Mouse (Mus musculus): ENCODE results near the gene Grin3b. TPM values are rescaled to one million over a fixed set of nuclear protein-coding genes. Genes with fewer than 3 reads are reported as not detected.

The Grin3b gene
- polyA plus RNA-seq, 1 experiment from 2014 or later = 0.54 TPM

DNA sequence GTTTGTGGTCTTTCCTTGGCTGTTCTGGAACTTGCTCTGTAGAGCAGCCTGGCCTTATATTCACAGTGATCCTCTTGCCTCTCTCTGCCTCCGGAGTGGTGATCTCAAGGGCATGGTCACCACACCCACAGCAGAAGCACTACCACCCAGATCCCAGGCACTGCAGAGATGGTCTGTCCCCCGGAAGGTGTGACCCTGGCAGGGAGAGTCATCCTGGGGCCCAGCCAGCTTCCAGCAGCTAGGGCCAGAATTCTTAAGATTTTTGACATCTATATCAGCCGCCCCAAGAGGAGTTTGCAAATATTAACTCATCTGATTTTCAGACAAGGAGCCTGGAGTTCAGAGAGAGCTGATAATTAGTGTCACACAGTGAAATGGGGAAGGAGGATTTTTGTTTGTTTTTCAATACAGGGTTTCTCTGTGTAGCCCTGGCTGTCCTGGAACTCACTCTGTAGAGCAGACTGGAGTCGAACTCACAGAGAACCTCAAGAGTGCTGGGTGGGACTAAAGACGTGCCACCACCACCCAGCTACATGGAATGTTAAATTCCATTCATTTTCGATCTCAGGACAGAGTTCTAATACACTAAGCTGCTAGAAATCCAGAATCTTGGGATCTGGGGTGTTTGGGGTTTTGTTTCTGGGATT, 15.8 kb downstream of the Grin3b start:
- Histone ChIP-seq H3K9ac (replicated peaks) (peak overlapping the region; percentile 68; the same call in 1 of the 2 replicates), H3K4me1 (peaks cover 44% of the 10 kb centered on the region), H3K4me3 (peak overlapping the region; percentile 79), H3K27me3 (peaks cover 48% of the 10 kb centered on the region), H3K27ac (replicated peaks) (peak overlapping the region; percentile 92), H3K36me3 (0 out of 2 replicates have a peak, but pooled peaks cover 1% of the 10 kb centered on the region), H3K9me3 (no peaks in the 10 kb centered on the region), H3K4me2 (replicated peaks) (peak overlapping the region; percentile 89)
- ATAC-seq (ENCODE audit: low FRiP score, low read depth) = no peak
- 48% methylated on average over 6 of the region's 6 CpGs for WGBS

DNA sequence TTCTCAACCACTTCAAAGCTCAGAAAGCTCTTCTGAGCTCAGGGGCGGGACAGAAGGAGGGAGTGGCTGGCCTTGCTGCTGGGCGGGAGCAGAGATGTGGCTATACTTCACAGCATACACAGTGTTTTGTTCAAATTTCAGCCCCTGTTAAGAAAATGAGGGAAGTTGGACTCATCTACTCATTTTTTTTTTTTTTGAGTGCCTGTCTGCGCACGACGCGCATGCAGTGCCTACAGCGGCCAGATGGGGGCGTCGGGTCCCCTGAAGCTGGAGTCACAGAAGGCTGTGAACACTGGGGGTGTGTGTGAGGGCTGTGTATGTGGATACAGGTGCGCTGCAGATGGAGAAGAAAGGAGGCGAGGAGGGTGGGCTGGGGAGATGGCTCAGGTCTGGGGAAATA, 16.4 kb downstream of the Grin3b start:
- H3K36me3 ChIP-seq = no peaks in the 10 kb centered on the region
- peak overlapping the region; percentile 8 for H3K9ac ChIP-seq (replicated peaks)
- peak overlapping the region; percentile 7; the same call in 1 of the 2 replicates for H3K4me2 ChIP-seq (replicated peaks)
- WGBS = 6% methylated on average over 11 of the region's 11 CpGs
- H3K27ac ChIP-seq (replicated peaks) = no peak overlapping the region
- H3K4me3 ChIP-seq = peak overlapping the region; percentile 1; the same call in 1 of the 2 replicates
- H3K9me3 ChIP-seq = 0 out of 2 replicates have a peak, but pooled peaks cover 4% of the 10 kb centered on the region
- no peak for ATAC-seq (ENCODE audit: low FRiP score, low read depth)
- H3K4me1 ChIP-seq = peaks cover 41% of the 10 kb centered on the region
- peaks cover 48% of the 10 kb centered on the region for H3K27me3 ChIP-seq

DNA sequence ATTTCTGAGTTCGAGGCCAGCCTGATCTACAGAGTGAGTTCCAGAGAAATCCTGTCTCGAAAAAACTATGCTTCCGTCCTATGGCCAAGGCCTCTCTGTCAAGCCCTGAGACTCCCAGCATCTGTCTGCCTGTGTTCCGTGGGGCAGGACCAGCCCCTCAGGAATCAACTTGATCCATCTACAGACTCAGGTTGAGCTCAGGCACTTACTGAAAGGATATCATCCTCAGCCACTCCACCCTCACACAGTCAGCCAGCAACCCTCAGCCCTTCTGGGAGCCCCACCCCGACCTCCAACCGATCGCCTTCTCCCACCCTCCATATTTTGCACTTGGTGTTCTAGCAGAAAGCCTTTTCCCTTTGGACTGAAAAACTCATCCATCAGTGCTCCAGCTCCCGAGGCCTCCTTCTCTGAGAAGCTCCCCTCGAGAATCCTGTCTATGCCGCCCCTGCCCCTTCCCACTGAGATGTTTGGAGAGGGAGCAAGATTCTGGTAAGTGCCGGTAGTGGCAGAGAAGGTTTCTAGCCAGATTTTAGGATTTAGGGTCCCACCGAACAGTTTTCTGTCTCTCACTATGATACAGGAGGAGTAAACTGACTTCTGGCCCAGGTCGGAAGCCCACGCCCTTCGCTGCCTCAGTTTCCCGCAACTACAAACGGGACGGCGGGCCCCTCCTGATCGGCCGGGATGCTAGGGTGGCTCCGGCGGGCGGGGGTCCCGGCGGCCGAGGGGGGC, 17.4 kb downstream of the Grin3b start:
- Histone ChIP-seq H3K9me3 (0 out of 2 replicates have a peak, but pooled peaks cover 4% of the 10 kb centered on the region), H3K36me3 (no peaks in the 10 kb centered on the region), H3K27me3 (peaks cover 48% of the 10 kb centered on the region), H3K4me1 (peaks cover 33% of the 10 kb centered on the region), H3K27ac (replicated peaks) (0 out of 2 replicates have a peak overlapping the region, but pooled peaks have one; percentile 20), H3K4me3 (peak overlapping the region; percentile 47), H3K4me2 (replicated peaks) (peak overlapping the region; percentile 54), H3K9ac (replicated peaks) (peak overlapping the region; percentile 50)
- WGBS = 12% methylated on average over 27 of the region's 27 CpGs
- ATAC-seq (ENCODE audit: low FRiP score, low read depth) = no peak

DNA sequence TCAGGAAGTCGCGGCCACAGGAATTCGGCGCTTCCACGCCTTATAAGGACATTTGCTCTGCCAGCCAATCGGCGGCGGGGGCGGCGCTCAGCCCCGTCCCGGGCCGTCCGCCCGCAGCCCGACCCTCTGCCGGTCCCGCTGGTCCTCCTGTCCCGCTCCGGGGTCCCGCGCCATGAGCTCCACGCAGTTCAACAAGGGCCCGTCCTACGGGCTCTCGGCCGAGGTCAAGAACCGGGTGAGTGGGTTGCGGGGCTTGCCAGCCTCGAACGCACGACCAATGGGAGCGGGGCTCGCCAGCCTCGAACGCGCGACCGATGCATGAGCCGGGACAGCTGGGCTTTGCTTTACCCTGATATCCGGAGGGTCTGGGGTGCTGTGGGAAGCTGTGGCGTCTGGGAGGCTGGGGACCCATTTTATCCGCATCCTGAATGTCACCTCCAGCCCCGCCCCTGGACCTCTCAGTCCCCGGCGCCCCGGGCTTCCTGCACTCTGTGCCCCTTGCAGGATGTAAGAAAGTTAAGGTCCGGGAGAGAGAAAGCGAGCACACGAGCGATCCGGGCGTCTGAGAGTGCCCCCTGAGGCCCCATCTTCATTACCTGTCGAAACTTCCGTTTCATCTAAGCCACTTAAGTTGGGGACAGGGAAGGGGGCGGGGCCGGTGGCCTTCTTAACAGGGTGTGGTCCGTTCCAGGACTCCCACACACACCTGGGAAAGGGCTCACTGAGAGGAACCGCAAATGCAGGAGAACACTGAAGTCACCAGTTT, 18.2 kb downstream of the Grin3b start, which contains the start of gene Cnn2:
TSS of gene Cnn2 (plus strand) at position 79 of the 766 bp plus-strand sequence.
- WGBS = 1% methylated on average over 59 of the region's 59 CpGs
- Histone ChIP-seq H3K9me3 (0 out of 2 replicates have a peak, but pooled peaks cover 4% of the 10 kb centered on the region), H3K27ac (replicated peaks) (0 out of 2 replicates have a peak within 1 kb of the TSS, but pooled peaks have one; percentile 20), H3K4me1 (peaks cover 26% of the 10 kb centered on the region), H3K4me2 (replicated peaks) (peak within 1 kb of the TSS; percentile 54), H3K9ac (replicated peaks) (peak within 1 kb of the TSS; percentile 50), H3K27me3 (peaks cover 48% of the 10 kb centered on the region), H3K4me3 (peak within 1 kb of the TSS; percentile 47), H3K36me3 (no peaks in the 10 kb centered on the region)
- ATAC-seq (ENCODE audit: low FRiP score, low read depth) = no peak

DNA sequence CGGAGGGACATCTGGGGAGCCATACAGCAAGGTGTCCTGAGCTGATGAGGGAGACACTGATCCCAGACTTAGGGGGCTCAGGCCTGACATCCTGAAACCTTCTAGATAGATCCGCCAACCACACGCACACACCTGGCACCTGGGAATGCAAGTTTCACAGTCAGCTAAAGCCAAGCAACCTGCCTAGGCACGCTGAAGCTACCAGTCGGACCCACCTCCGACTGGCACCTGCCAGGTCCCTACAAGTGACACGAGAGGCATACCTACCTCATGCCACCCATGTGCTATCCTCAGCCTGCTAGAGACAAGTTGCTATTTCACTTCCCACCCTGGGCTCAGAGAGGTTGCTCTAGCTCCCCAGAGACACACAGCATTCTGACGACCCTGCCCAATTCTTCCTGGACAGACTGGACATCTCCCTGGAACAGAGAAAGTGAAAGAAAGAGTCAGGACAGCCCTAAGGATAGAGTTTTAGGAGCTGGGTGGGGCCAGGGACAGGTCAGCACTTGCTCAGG, 18.8 kb downstream of the Grin3b start:
- peak overlapping the region; percentile 47 for H3K4me3 ChIP-seq
- H3K27ac ChIP-seq (replicated peaks) = no peak overlapping the region
- peaks cover 48% of the 10 kb centered on the region for H3K27me3 ChIP-seq
- 26% methylated on average over 8 of the region's 8 CpGs for WGBS
- H3K36me3 ChIP-seq = no peaks in the 10 kb centered on the region
- 0 out of 2 replicates have a peak, but pooled peaks cover 4% of the 10 kb centered on the region for H3K9me3 ChIP-seq
- ATAC-seq (ENCODE audit: low FRiP score, low read depth) = no peak
- peaks cover 25% of the 10 kb centered on the region for H3K4me1 ChIP-seq
- H3K4me2 ChIP-seq (replicated peaks) = peak overlapping the region; percentile 54
- H3K9ac ChIP-seq (replicated peaks) = 0 out of 2 replicates have a peak overlapping the region, but pooled peaks have one; percentile 11

DNA sequence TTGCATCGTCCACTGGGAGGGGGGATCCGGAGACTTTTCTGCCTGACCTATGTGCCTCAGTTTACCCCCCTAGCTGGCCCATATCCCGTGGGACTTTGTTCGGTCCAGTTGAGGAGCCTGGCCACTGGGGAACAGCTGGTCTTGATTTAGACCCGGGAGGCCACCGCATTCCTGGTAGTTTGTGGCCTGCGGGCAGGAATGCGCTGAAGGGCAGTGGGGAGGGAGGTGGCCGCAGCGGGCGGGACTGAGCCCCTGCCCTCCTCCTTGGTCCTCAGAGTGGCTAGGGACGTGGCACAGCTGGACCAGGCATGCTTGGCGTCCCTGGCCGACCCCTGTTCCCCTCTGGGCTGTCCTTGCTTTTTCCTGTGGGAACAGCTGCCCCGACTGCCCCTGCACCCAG, 19.4 kb downstream of the Grin3b start:
- Histone ChIP-seq H3K36me3 (no peaks in the 10 kb centered on the region), H3K27me3 (peaks cover 48% of the 10 kb centered on the region), H3K4me2 (replicated peaks) (peak overlapping the region; percentile 54), H3K9me3 (0 out of 2 replicates have a peak, but pooled peaks cover 4% of the 10 kb centered on the region), H3K4me1 (peaks cover 25% of the 10 kb centered on the region), H3K4me3 (peak overlapping the region; percentile 22; the same call in 1 of the 2 replicates), H3K27ac (replicated peaks) (no peak overlapping the region), H3K9ac (replicated peaks) (no peak overlapping the region)
- no peak for ATAC-seq (ENCODE audit: low FRiP score, low read depth)
- WGBS = 18% methylated on average over 15 of the region's 15 CpGs

DNA sequence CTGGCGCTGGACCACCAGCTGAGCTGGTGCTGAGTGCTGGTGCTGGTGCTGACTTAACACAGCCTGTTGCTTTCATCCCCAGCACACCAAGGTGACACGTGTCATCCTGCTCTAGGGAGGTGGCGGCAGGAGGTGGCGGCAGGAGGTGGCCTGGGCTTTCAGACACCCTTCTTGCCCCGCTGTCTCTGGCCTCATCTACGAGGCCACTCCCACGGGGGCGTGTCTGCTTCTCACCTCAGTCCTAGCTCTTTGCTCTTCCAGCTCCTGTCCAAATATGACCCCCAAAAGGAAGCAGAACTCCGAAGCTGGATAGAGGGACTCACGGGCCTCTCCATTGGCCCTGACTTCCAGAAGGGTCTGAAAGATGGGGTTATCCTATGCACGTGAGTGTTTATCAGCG, 20.6 kb downstream of the Grin3b start:
- Histone ChIP-seq H3K27me3 (peaks cover 48% of the 10 kb centered on the region), H3K9ac (replicated peaks) (no peak overlapping the region), H3K36me3 (no peaks in the 10 kb centered on the region), H3K27ac (replicated peaks) (no peak overlapping the region), H3K4me3 (no peak overlapping the region), H3K4me2 (replicated peaks) (no peak overlapping the region), H3K9me3 (0 out of 2 replicates have a peak, but pooled peaks cover 4% of the 10 kb centered on the region), H3K4me1 (peaks cover 19% of the 10 kb centered on the region)
- 59% methylated on average over 12 of the region's 12 CpGs for WGBS
- no peak for ATAC-seq (ENCODE audit: low FRiP score, low read depth)

DNA sequence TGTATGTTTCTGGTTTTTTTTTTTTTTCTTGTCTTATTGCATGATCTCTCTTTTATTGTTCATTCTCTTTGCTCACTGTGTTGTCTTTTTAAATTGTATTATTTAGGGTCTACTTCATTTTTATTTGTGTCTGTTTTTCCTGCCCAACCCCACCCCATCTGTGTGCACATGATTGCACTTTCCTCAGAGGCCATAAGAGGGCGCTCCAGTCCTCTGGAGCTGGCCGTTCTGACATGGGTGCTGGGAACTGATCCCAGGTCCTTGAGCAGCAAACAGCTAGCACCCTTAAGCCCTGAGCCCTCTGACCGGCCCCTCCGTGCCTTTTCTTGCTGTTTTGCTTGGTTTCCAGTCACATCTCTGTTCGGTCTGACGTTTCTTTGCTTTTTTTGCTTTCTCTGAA, 21.0 kb downstream of the Grin3b start:
- 85% methylated on average over 6 of the region's 6 CpGs for WGBS
- 0 out of 2 replicates have a peak, but pooled peaks cover 4% of the 10 kb centered on the region for H3K9me3 ChIP-seq
- peaks cover 17% of the 10 kb centered on the region; the same call in 1 of the 2 replicates for H3K4me1 ChIP-seq
- H3K4me3 ChIP-seq = no peak overlapping the region
- H3K9ac ChIP-seq (replicated peaks) = no peak overlapping the region
- no peaks in the 10 kb centered on the region for H3K36me3 ChIP-seq
- H3K4me2 ChIP-seq (replicated peaks) = no peak overlapping the region
- no peak overlapping the region for H3K27ac ChIP-seq (replicated peaks)
- ATAC-seq (ENCODE audit: low FRiP score, low read depth) = no peak
- peaks cover 46% of the 10 kb centered on the region for H3K27me3 ChIP-seq

DNA sequence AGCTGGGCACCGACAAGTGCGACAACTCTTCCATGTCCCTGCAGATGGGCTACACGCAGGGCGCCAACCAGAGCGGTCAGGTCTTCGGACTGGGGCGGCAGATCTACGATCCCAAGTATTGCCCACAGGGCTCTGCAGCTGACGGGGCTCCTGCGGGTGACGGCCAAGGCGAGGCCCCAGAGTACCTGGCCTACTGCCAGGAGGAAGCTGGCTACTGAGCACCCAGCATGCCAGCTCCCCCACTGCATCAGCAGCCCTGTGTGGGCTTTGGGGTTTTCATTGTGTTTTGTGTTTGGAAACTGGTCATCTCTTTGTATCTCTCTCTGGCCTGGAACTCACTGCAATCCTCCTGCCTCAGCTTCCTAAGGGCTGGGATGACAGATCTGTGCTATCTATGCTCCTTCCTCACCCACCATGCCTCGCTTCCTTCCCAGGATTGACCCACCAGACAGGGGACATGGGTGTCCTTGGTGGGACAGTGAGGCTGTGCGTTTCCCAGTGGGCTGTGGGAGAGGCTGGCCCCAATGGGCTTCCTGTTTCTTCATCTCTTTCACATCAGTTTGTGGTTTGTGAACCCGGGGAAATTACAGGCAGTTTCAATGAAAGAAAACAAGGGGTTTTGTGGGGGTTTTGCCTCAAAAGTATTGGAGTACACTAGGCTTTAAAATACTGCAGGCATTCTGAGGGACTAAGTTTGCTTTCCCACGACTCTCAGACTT, 24.0 kb downstream of the Grin3b start:
- 92% methylated on average over 16 of the region's 16 CpGs for WGBS
- Histone ChIP-seq H3K4me2 (replicated peaks) (no peak overlapping the region), H3K4me1 (peaks cover 17% of the 10 kb centered on the region), H3K9ac (replicated peaks) (no peak overlapping the region; the same call in 1 of the 2 replicates), H3K27ac (replicated peaks) (no peak overlapping the region), H3K9me3 (0 out of 2 replicates have a peak, but pooled peaks cover 4% of the 10 kb centered on the region), H3K36me3 (no peaks in the 10 kb centered on the region), H3K27me3 (peaks cover 32% of the 10 kb centered on the region), H3K4me3 (no peak overlapping the region)
- ATAC-seq (ENCODE audit: low FRiP score, low read depth) = no peak

DNA sequence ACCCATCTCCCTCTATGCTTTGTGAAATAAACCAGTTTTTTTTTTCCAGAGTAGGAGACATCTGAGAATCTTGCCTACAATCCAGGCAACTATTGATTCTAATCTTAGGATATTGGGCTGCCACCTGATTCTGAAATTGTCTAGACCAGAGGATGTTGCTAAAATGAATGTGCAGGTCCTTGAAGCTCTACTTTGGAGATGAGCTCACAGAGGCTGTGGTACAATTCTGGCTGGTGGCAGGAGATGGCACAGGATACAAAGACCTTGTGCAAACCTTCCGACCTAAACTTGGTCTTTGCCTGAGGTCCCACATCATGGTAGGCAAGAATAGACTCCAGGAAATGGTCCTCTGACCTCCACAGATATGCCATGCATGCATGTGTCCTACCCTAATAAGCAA, 25.1 kb downstream of the Grin3b start:
- Histone ChIP-seq H3K27ac (replicated peaks) (no peak overlapping the region), H3K9me3 (0 out of 2 replicates have a peak, but pooled peaks cover 4% of the 10 kb centered on the region), H3K27me3 (peaks cover 31% of the 10 kb centered on the region), H3K4me3 (no peak overlapping the region), H3K36me3 (no peaks in the 10 kb centered on the region), H3K4me1 (peaks cover 17% of the 10 kb centered on the region), H3K4me2 (replicated peaks) (no peak overlapping the region), H3K9ac (replicated peaks) (no peak overlapping the region)
- ATAC-seq (ENCODE audit: low FRiP score, low read depth) = no peak
- 95% methylated on average over 1 of the region's 1 CpGs for WGBS

Data from midbrain, embryonic 12.5 days (tissue).